Mouse (Mus musculus): ENCODE measurements around the gene Med19. TPM values are rescaled to one million over a fixed set of nuclear protein-coding genes. Genes with fewer than 3 reads are reported as not detected.

Gene Med19
- total RNA-seq (2015) (30.8 and 40.2 TPM in 2 replicates), total RNA-seq (2017) (21.4 and 26.4 TPM in 2 replicates)

GRCm38 (mm10) chr2:84677968-84678880 is at the start of gene Med19, which contains the start of gene Gm28635:
Gene Med19, plus strand, starts transcription at chr2:84678402.
Gene Gm28635, minus strand, starts transcription at chr2:84678041.
- ATAC-seq (replicated peaks; ENCODE audit: poor library complexity): peak; percentile 93

GRCm38 (mm10) chr2:84632001-84632400 is 46.2 kb upstream of the Med19 start:
- no peak for ATAC-seq (replicated peaks; ENCODE audit: poor library complexity)

- ATAC-seq (replicated peaks; ENCODE audit: poor library complexity): peak; percentile 38; the same call in 1 of the 2 replicates
Observed at GRCm38 (mm10) chr2:84632999-84633398, 45.2 kb upstream of the Med19 start.

- no peak for ATAC-seq (replicated peaks; ENCODE audit: poor library complexity)
Observed at GRCm38 (mm10) chr2:84634006-84634405, 44.2 kb upstream of the Med19 start.

- ATAC-seq (replicated peaks; ENCODE audit: poor library complexity): no peak
Observed at GRCm38 (mm10) chr2:84634934-84635482, 43.2 kb upstream of the Med19 start.

- ATAC-seq (replicated peaks; ENCODE audit: poor library complexity): peak; percentile 23; the same call in 1 of the 2 replicates
Observed at GRCm38 (mm10) chr2:84635611-84636010, 42.6 kb upstream of the Med19 start.

- ATAC-seq (replicated peaks; ENCODE audit: poor library complexity): no peak
Observed at GRCm38 (mm10) chr2:84636231-84636741, 41.9 kb upstream of the Med19 start.

- no peak for ATAC-seq (replicated peaks; ENCODE audit: poor library complexity)
Observed at GRCm38 (mm10) chr2:84637452-84638165, 40.6 kb upstream of the Med19 start.

- ATAC-seq (replicated peaks; ENCODE audit: poor library complexity): no peak; the same call in 1 of the 2 replicates
Observed at GRCm38 (mm10) chr2:84638428-84639220, 39.6 kb upstream of the Med19 start.

- no peak for ATAC-seq (replicated peaks; ENCODE audit: poor library complexity)
Observed at GRCm38 (mm10) chr2:84640833-84641232, 37.4 kb upstream of the Med19 start.

GRCm38 (mm10) chr2:84646138-84646537 is 32.1 kb upstream of the Med19 start:
- no peak for ATAC-seq (replicated peaks; ENCODE audit: poor library complexity)

- ATAC-seq (replicated peaks; ENCODE audit: poor library complexity): no peak
Observed at GRCm38 (mm10) chr2:84647051-84647568, 31.1 kb upstream of the Med19 start.

GRCm38 (mm10) chr2:84648369-84648768 is 29.8 kb upstream of the Med19 start:
- ATAC-seq (replicated peaks; ENCODE audit: poor library complexity): no peak

GRCm38 (mm10) chr2:84649674-84650073 is 28.5 kb upstream of the Med19 start:
- ATAC-seq (replicated peaks; ENCODE audit: poor library complexity): no peak; the same call in 1 of the 2 replicates

- ATAC-seq (replicated peaks; ENCODE audit: poor library complexity): peak; percentile 97
Observed at GRCm38 (mm10) chr2:84650464-84651195, 27.6 kb upstream of the Med19 start, which contains the start of gene Ctnnd1. Gene Ctnnd1, minus strand, starts transcription at chr2:84650765.

GRCm38 (mm10) chr2:84653354-84653753 is 24.8 kb upstream of the Med19 start:
- ATAC-seq (replicated peaks; ENCODE audit: poor library complexity): no peak

- ATAC-seq (replicated peaks; ENCODE audit: poor library complexity): peak; percentile 84
Observed at GRCm38 (mm10) chr2:84655864-84656263, 22.3 kb upstream of the Med19 start.

GRCm38 (mm10) chr2:84658806-84659205 is 19.4 kb upstream of the Med19 start, which contains the start of gene Btbd18:
Gene Btbd18, plus strand, starts transcription at chr2:84659079.
- no peak for ATAC-seq (replicated peaks; ENCODE audit: poor library complexity)

GRCm38 (mm10) chr2:84660253-84660652 is 17.9 kb upstream of the Med19 start:
- ATAC-seq (replicated peaks; ENCODE audit: poor library complexity): peak; percentile 87

Measured in megakaryocyte progenitor cell, adult 5-6 weeks (primary cell).